Mouse (Mus musculus) lung, postnatal 0 days (tissue): Measurements from ENCODE around the gene Map3k6. TPM values are rescaled to one million over a fixed set of nuclear protein-coding genes. Genes with fewer than 3 reads are reported as not detected.

Experiments used
- ATAC-seq: fragments of 200-750 bp; cut with Nextera tagmentation; 2 replicates; pipeline ENCODE4 v1.8.0; 2017; ENCODE audit warnings: moderate library complexity
- DNase-seq: peaks from one replicate; pipeline ENCODE4 v3.0.0-alpha.2; 2016; ENCODE audit warnings: low spot score
- H3K27ac ChIP-seq: fragments of 300-500 bp; sonication (generic); 2 replicates; pipeline ENCODE4 v1.5.1; 2014; ENCODE audit warnings: antibody characterized with exemption, mild to moderate bottlenecking, low read length, mixed read lengths
- H3K27me3 ChIP-seq: fragments of 300-500 bp; sonication (generic); replicated peaks from 2 replicates; pipeline ENCODE4 v1.6.1; 2014; ENCODE audit warnings: low read length, mixed read lengths; ENCODE audit not compliant: insufficient read depth
- H3K36me3 ChIP-seq: fragments of 300-500 bp; sonication (generic); 2 replicates; pipeline ENCODE4 v1.6.1; 2014; ENCODE audit warnings: low read length, mixed read lengths; ENCODE audit not compliant: insufficient read depth
- H3K4me1 ChIP-seq: fragments of 300-500 bp; sonication (generic); 2 replicates; pipeline ENCODE4 v1.6.1; 2014; ENCODE audit warnings: antibody characterized with exemption, low read depth, low read length, mixed read lengths; ENCODE audit not compliant: insufficient read depth
- H3K4me2 ChIP-seq: fragments of 300-500 bp; sonication (generic); replicated peaks from 2 replicates; pipeline ENCODE4 v1.6.1; 2014; ENCODE audit warnings: low read depth, mild to moderate bottlenecking, low read length, moderate library complexity, mixed read lengths
- H3K4me3 ChIP-seq: fragments of 300-500 bp; sonication (generic); 2 replicates; pipeline ENCODE4 v1.5.1; 2014; ENCODE audit warnings: low read depth, low read length
- H3K9ac ChIP-seq: fragments of 300-500 bp; sonication (generic); replicated peaks from 2 replicates; pipeline ENCODE4 v1.6.1; 2014; ENCODE audit warnings: low read depth, mild to moderate bottlenecking
- H3K9me3 ChIP-seq: fragments of 300-500 bp; sonication (generic); 2 replicates; pipeline ENCODE4 v1.6.1; 2016; ENCODE audit warnings: low read length, mixed read lengths
- CTCF ChIP-seq: IDR thresholded peaks from 2 replicates; pipeline ENCODE4 v1.5.1; 2016; ENCODE audit warnings: antibody characterized with exemption, mild to moderate bottlenecking
- EP300 ChIP-seq: IDR thresholded peaks from 2 replicates; pipeline ENCODE4 v1.6.1; 2016; ENCODE audit warnings: antibody characterized with exemption, mild to moderate bottlenecking, control low read depth
- WGBS: fragments of 180-500 bp; shearing (Covaris S2); extraction: QIAGEN DNeasy Blood & Tissue Kit; methylation state at CpG from one replicate; pipeline ENCODE4 v1.1.7; 2014; 5-methylcytosine and 5-hydroxymethylcytosine counted together
- polyA plus RNA-seq: library from polyadenylated mRNA; unstranded; fragments of >200 nt; fragmentation: Nextera tagmentation; extraction: Ambion mirVana; gene quantifications from 2 replicates; pipeline ENCODE4 v1.2.1, GENCODE M21; 2015

The Map3k6 gene
- polyA plus RNA-seq, 1 experiment from 2014 or later: 18.7 TPM

GRCm38 (mm10) chr4:133212562-133213267 is 27.9 kb upstream of the Map3k6 start:
- TF ChIP-seq CTCF: peak; percentile 55
- TF ChIP-seq EP300: no peak
- Histone ChIP-seq H3K27ac (no peak overlapping the region), H3K27me3 (0 out of 2 replicates have a peak, but pooled peaks cover 3% of the 10 kb centered on the region), H3K4me1 (0 out of 2 replicates have a peak, but pooled peaks cover 4% of the 10 kb centered on the region), H3K9me3 (no peaks in the 10 kb centered on the region), H3K4me3 (peak overlapping the region; percentile 48), H3K4me2 (peak overlapping the region; percentile 99), H3K36me3 (no peaks in the 10 kb centered on the region), H3K9ac (peak overlapping the region; percentile 16; the same call in 1 of the 2 replicates)
- 2% methylated on average over 43 of the region's 44 CpGs for WGBS
- DNase-seq (peak; percentile 87), ATAC-seq (peak; percentile 89)

DNA sequence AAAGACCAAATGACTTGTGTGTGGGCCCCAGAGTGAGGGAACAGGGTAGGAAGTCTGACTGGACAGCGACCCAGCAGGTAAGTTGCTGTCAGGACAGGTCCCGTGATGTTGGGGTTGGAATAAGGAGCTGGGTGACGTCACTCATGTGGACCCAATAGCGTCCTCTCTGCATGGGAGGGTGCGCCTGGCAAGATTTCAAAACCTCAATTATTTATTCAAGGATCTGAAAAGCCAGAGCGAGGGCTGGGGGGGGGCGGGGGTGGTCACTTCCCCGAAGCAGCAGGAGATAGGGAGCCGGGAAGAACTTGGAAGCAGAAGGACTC is 27.4 kb upstream of the Map3k6 start:
- Histone ChIP-seq H3K4me2 (peak overlapping the region; percentile 99), H3K4me1 (0 out of 2 replicates have a peak, but pooled peaks cover 4% of the 10 kb centered on the region), H3K4me3 (no peak overlapping the region), H3K9ac (no peak overlapping the region), H3K9me3 (no peaks in the 10 kb centered on the region), H3K36me3 (no peaks in the 10 kb centered on the region), H3K27me3 (0 out of 2 replicates have a peak, but pooled peaks cover 3% of the 10 kb centered on the region), H3K27ac (no peak overlapping the region)
- ATAC-seq (peak; percentile 53), DNase-seq (peak; percentile 70)
- 5% methylated on average over 9 of the region's 9 CpGs for WGBS
- TF ChIP-seq CTCF: peak; percentile 36
- no peak for TF ChIP-seq EP300

DNA sequence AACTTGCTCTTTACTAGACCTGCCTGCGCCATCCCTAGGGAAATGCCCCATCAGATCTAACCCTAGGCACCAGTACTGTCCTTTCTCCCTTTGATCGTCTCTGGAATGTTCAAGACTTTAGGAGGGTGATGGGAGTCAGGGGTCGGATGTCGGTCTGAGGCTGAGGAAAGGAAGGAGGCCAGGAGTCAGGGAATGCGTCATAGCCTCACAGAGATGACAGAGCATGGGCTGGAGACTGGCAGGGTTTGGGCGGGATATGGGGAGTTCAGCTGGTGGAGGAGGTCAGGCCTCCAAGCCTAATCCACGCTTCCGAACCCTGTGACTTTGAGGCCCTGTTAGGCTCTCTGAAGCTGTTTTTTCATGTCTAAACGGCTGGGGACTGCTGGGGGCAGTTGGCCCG is 27.0 kb upstream of the Map3k6 start:
- no peaks in the 10 kb centered on the region for H3K9me3 ChIP-seq
- 0 out of 2 replicates have a peak, but pooled peaks cover 4% of the 10 kb centered on the region for H3K4me1 ChIP-seq
- H3K9ac ChIP-seq: no peak overlapping the region
- TF ChIP-seq CTCF: no peak
- no peak for TF ChIP-seq EP300
- WGBS: 18% methylated on average over 10 of the region's 10 CpGs
- ATAC-seq (0 out of 2 replicates have a peak, but pooled peaks have one; percentile 3), DNase-seq (peak; percentile 21)
- no peaks in the 10 kb centered on the region for H3K36me3 ChIP-seq
- no peak overlapping the region for H3K27ac ChIP-seq
- H3K4me3 ChIP-seq: no peak overlapping the region
- peak overlapping the region; percentile 99; the same call in 1 of the 2 replicates for H3K4me2 ChIP-seq
- H3K27me3 ChIP-seq: 0 out of 2 replicates have a peak, but pooled peaks cover 3% of the 10 kb centered on the region

DNA sequence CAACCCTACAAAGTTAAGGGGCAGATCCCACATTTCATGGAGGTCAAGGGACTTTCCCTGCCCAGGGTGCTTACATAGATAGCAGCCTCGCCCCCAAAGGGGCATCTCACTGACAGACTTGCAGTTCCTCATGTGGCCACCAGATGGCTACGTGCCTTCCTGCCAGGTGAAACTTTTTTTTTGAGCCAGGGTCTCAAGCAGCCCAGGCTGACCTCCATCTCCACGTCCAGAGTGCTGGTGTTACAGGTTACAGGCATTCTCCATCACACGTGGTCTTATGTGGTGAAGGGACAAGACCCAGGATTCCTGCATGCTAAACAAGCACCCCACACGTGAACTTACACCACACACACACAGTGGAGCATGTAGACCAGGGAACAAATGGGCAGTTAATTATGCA is 23.0 kb upstream of the Map3k6 start:
- WGBS: 7% methylated on average over 5 of the region's 5 CpGs
- Histone ChIP-seq H3K9me3 (no peaks in the 10 kb centered on the region), H3K27me3 (no peaks in the 10 kb centered on the region), H3K4me1 (0 out of 2 replicates have a peak, but pooled peaks cover 7% of the 10 kb centered on the region), H3K36me3 (no peaks in the 10 kb centered on the region), H3K9ac (no peak overlapping the region), H3K27ac (no peak overlapping the region), H3K4me2 (no peak overlapping the region), H3K4me3 (no peak overlapping the region)
- TF ChIP-seq EP300: no peak
- TF ChIP-seq CTCF: peak; percentile 96
- DNase-seq (peak; percentile 73), ATAC-seq (no peak)

DNA sequence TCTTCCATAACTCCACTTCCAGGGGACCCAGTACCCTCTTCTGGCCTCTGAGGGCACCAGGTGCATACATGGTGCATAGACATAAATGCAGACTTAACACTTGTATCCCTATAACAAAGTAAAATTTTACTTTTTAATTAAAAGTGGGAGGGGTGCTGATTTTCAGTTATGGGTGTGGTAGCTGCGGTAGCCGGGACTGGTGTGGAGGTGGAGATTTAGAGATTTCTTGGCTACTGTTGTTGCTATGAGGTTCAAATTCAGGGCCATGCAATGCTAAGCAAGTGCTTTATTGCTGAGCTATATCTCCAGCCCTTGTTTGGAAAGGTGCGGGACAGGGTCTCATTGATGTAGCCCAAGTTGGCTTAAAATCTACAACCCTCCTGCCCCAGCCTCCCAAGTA is 21.9 kb upstream of the Map3k6 start:
- Histone ChIP-seq H3K27me3 (no peaks in the 10 kb centered on the region), H3K4me1 (peaks cover 4% of the 10 kb centered on the region), H3K4me3 (no peak overlapping the region), H3K9me3 (no peaks in the 10 kb centered on the region), H3K9ac (no peak overlapping the region), H3K4me2 (no peak overlapping the region), H3K36me3 (no peaks in the 10 kb centered on the region), H3K27ac (no peak overlapping the region)
- ATAC-seq (no peak), DNase-seq (no peak)
- whole genome bisulfite sequencing: 81% methylated on average over 3 of the region's 3 CpGs
- TF ChIP-seq CTCF (no peak), EP300 (no peak)

GRCm38 (mm10) chr4:133220656-133221055 is 20.0 kb upstream of the Map3k6 start:
- 3% methylated on average over 25 of the region's 25 CpGs for WGBS
- no peaks in the 10 kb centered on the region for H3K9me3 ChIP-seq
- no peaks in the 10 kb centered on the region for H3K27me3 ChIP-seq
- peak overlapping the region; percentile 23 for H3K4me3 ChIP-seq
- no peak overlapping the region for H3K27ac ChIP-seq
- no peaks in the 10 kb centered on the region for H3K36me3 ChIP-seq
- peaks cover 7% of the 10 kb centered on the region for H3K4me1 ChIP-seq
- ATAC-seq (peak; percentile 61), DNase-seq (no peak)
- H3K9ac ChIP-seq: 0 out of 2 replicates have a peak overlapping the region, but pooled peaks have one; percentile 9
- TF ChIP-seq CTCF: no peak
- no peak for TF ChIP-seq EP300
- H3K4me2 ChIP-seq: peak overlapping the region; percentile 52
